Mouse (Mus musculus): ENCODE measurements around the gene Rcvrn.

The Rcvrn gene

DNA sequence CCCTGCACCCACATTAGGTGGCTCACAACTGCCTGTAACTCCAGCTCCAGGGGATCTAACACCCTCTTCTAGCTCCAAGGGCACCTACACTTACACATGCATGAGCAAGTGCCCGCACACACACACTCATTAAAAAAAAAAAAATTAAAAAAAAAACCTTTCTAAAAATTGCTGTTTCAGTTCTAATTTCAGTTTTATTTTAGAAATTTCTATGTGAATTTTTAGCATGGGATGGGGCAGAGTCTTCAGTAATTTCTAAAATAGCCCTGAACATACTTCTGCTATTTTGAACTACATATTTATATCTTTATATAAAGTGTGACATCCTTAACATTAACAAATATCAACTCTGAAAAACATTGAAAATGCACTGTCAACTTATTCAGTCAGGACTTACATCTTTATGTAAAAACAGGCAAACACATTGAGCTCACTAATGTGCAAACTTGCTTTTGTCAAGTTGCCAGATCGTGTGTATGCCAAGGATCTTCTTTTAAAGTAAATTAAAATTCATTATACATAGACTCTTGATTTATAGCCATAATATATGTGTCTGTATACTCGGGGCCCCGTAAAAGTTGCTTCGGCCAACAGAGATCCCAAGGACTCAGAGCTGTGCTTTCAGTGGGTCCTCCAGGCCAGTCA is 43.8 kb downstream of the Rcvrn start:
- in situ Hi-C loops (cut with MboI, MseI), result no loop called here

GRCm38 (mm10) chr11:67741569-67741968 is 46.4 kb downstream of the Rcvrn start:
- in situ Hi-C loops (cut with MboI, MseI), result no loop called here
